In the genomic region with DNA sequence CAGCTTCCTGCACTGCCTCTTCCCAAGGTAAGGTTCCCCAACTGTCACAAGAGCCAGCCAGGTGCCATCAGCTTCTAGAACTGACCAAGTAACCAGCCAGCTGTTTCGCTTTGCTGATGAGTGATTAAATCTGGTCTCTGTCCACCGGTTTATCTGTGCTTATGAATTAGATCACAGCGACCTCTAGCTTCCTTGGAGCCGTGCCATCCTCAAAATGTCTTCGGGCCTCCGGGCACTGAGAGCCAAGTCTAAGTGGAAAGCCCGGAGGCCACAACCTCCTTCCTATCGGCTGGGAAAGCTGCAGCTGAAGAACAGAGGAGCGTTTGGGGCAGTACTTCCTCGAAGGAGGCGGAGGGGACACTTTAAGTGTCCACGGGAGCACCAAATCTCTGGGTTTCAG, we compare ENCODE assay signal across 11 mouse cellular contexts.
DNase-seq lines count a peak whose midpoint lies in the region; ATAC-seq lines count a peak whose summit lies in the region.
"Had no signal": no experiment of that assay in that cellular context is flagged by ENCODE, and none has a peak within 500 bp of the region (broad histone marks: within the 10 kb centered on the region; RNA-seq: fewer than 3 reads in every experiment).

No protein-coding gene starts in this region.

- no peaks in the 10 kb centered on the region for H3K9me3 ChIP-seq in heart, embryonic 14.5 days (ENCODE audit: control insufficient read depth, low read length)
- H3K9me3 ChIP-seq: embryonic facial prominence, embryonic 13.5 days; limb, embryonic 13.5 days; neural tube, embryonic 13.5 days had no signal

- H3K36me3 ChIP-seq in heart, embryonic 14.5 days (ENCODE audit: control insufficient read depth, insufficient read depth, low read length) = peaks cover 4% of the 10 kb centered on the region; the same call in 1 of the 2 replicates
- H3K36me3 ChIP-seq: embryonic facial prominence, embryonic 13.5 days; neural tube, embryonic 13.5 days had no signal

- peaks cover 48 to 84% of the 10 kb centered on the region in 2 experiments for H3K4me1 ChIP-seq in heart, embryonic 14.5 days (ENCODE audit: control insufficient read depth in 2 of 2, insufficient read depth in 2 of 2, low read length in 2 of 2)

- H3K4me2 ChIP-seq in heart, embryonic 14.5 days (ENCODE audit: low read length) = peak overlapping the region; percentile 46
- H3K4me2 ChIP-seq: embryonic facial prominence, embryonic 13.5 days; limb, embryonic 13.5 days; neural tube, embryonic 13.5 days had no signal

- H3K9ac ChIP-seq in heart, embryonic 14.5 days (ENCODE audit: low read length) = peak overlapping the region; percentile 61
- H3K9ac ChIP-seq: embryonic facial prominence, embryonic 13.5 days; limb, embryonic 13.5 days; neural tube, embryonic 13.5 days had no signal

- WGBS in heart, embryonic 14.5 days = 30% methylated on average over 12 of the region's 12 CpGs

- peak; percentile 90 for DNase-seq in adrenal gland, adult 2 months
- peak; percentile 39 for DNase-seq in cerebellum, adult 8-10 months
- DNase-seq in lung, postnatal 14 days = peak; percentile 52
- no peak for DNase-seq in thymus, postnatal 10 days (ENCODE audit: low spot score in 2 of 2)
- DNase-seq in spleen, postnatal 14 days (ENCODE audit: low spot score in 2 of 2) = no peak
- DNase-seq in right cerebral cortex, postnatal 4 days = no peak

- no peak overlapping the region for H3K4me3 ChIP-seq in heart, embryonic 14.5 days (ENCODE audit: control insufficient read depth in 1 of 2, insufficient read depth in 1 of 2, low read depth in 1 of 2, low read length in 2 of 2)
- H3K4me3 ChIP-seq: embryonic facial prominence, embryonic 13.5 days; limb, embryonic 13.5 days; neural tube, embryonic 13.5 days had no signal

- no peaks in the 10 kb centered on the region for H3K27me3 ChIP-seq in heart, embryonic 14.5 days (ENCODE audit: control insufficient read depth, insufficient read depth, low read length)
- H3K27me3 ChIP-seq: embryonic facial prominence, embryonic 13.5 days; limb, embryonic 13.5 days; neural tube, embryonic 13.5 days; Patski had no signal

- ATAC-seq in heart, embryonic 14.5 days (ENCODE audit: insufficient number of reproducible peaks, insufficient read depth, low FRiP score, low read depth) = no peak
- ATAC-seq: Patski had no signal

- peak overlapping the region; percentile 89 to 90 for H3K27ac ChIP-seq in heart, embryonic 14.5 days (replicated peaks in 1 of 2; ENCODE audit: control insufficient read depth in 1 of 2, insufficient read depth in 1 of 2, low read depth in 2 of 2, low read length in 2 of 2)
- H3K27ac ChIP-seq: embryonic facial prominence, embryonic 13.5 days; limb, embryonic 13.5 days; neural tube, embryonic 13.5 days had no signal

Comparison
In these comparisons a context has a peak if more than half of its experiments do, and no peak if none do; other contexts are left out.
1. DNase-seq: peak in adrenal gland, adult 2 months (single experiment), cerebellum, adult 8-10 months (single experiment) and lung, postnatal 14 days (single experiment); none in thymus, postnatal 10 days (0 of 2), spleen, postnatal 14 days (0 of 2) and right cerebral cortex, postnatal 4 days (single experiment).